Mouse (Mus musculus): Measurements from ENCODE around the gene Olfr1025-ps1. TPM values are rescaled to one million over a fixed set of nuclear protein-coding genes. Genes with fewer than 3 reads are reported as not detected.

Olfr1025-ps1 gene
- not detected in 2 replicates for polyA plus RNA-seq (2012; ENCODE audit: insufficient read depth, insufficient read length, missing spikeins)

- TF ChIP-seq CTCF (IDR thresholded peaks at IDR 0.05; ENCODE audit: low read depth, low read length): no peak
- no peak for TF ChIP-seq POLR2A (IDR thresholded peaks at IDR 0.05; ENCODE audit: borderline replicate concordance, low read depth, low read length)
- no peak within 1 kb of the TSS for H3K27ac ChIP-seq (ENCODE audit: insufficient read depth, low read depth, low read length)
- H3K4me1 ChIP-seq (ENCODE audit: control insufficient read depth, insufficient read depth, low read length): no peaks in the 10 kb centered on the region
- H3K4me3 ChIP-seq (ENCODE audit: insufficient read depth, low read length): no peak within 1 kb of the TSS
Observed at GRCm38 (mm10) chr2:85914893-85915292, at the start of gene Olfr1025-ps1. TSS of gene Olfr1025-ps1 (plus strand) at chr2:85915193.

GRCm38 (mm10) chr2:85868294-85868693 is 46.7 kb upstream of the Olfr1025-ps1 start, which contains the start of gene Olfr1022:
TSS of gene Olfr1022 (plus strand) at chr2:85868594.
- Histone ChIP-seq H3K4me1 (ENCODE audit: control insufficient read depth, insufficient read depth, low read length) (no peaks in the 10 kb centered on the region), H3K27ac (ENCODE audit: insufficient read depth, low read depth, low read length) (no peak within 1 kb of the TSS), H3K4me3 (ENCODE audit: insufficient read depth, low read length) (no peak within 1 kb of the TSS)
- TF ChIP-seq CTCF (IDR thresholded peaks at IDR 0.05; ENCODE audit: low read depth, low read length): no peak
- TF ChIP-seq POLR2A (IDR thresholded peaks at IDR 0.05; ENCODE audit: borderline replicate concordance, low read depth, low read length): no peak

- Histone ChIP-seq H3K4me3 (ENCODE audit: insufficient read depth, low read length) (no peak within 1 kb of the TSS), H3K27ac (ENCODE audit: insufficient read depth, low read depth, low read length) (no peak within 1 kb of the TSS), H3K4me1 (ENCODE audit: control insufficient read depth, insufficient read depth, low read length) (no peaks in the 10 kb centered on the region)
- no peak for TF ChIP-seq POLR2A (IDR thresholded peaks at IDR 0.05; ENCODE audit: borderline replicate concordance, low read depth, low read length)
- no peak for TF ChIP-seq CTCF (IDR thresholded peaks at IDR 0.05; ENCODE audit: low read depth, low read length)
Observed at GRCm38 (mm10) chr2:85885340-85885739, 29.7 kb upstream of the Olfr1025-ps1 start, which contains the start of gene Olfr1023. TSS of gene Olfr1023 (plus strand) at chr2:85885640.

GRCm38 (mm10) chr2:85904952-85905351 is 10.0 kb upstream of the Olfr1025-ps1 start, which contains the start of gene Olfr1024:
TSS of gene Olfr1024 (minus strand) at chr2:85905052.
- Histone ChIP-seq H3K4me1 (ENCODE audit: control insufficient read depth, insufficient read depth, low read length) (no peaks in the 10 kb centered on the region), H3K4me3 (ENCODE audit: insufficient read depth, low read length) (no peak within 1 kb of the TSS), H3K27ac (ENCODE audit: insufficient read depth, low read depth, low read length) (no peak within 1 kb of the TSS)
- TF ChIP-seq CTCF (IDR thresholded peaks at IDR 0.05; ENCODE audit: low read depth, low read length) (no peak), POLR2A (IDR thresholded peaks at IDR 0.05; ENCODE audit: borderline replicate concordance, low read depth, low read length) (no peak)

- H3K27ac ChIP-seq (ENCODE audit: insufficient read depth, low read depth, low read length): no peak overlapping the region
- TF ChIP-seq CTCF (IDR thresholded peaks at IDR 0.05; ENCODE audit: low read depth, low read length) (no peak), POLR2A (IDR thresholded peaks at IDR 0.05; ENCODE audit: borderline replicate concordance, low read depth, low read length) (no peak)
- no peak overlapping the region for H3K4me3 ChIP-seq (ENCODE audit: insufficient read depth, low read length)
- no peaks in the 10 kb centered on the region for H3K4me1 ChIP-seq (ENCODE audit: control insufficient read depth, insufficient read depth, low read length)
Observed at GRCm38 (mm10) chr2:85913197-85913596, 1.8 kb upstream of the Olfr1025-ps1 start.

- no peak for TF ChIP-seq POLR2A (IDR thresholded peaks at IDR 0.05; ENCODE audit: borderline replicate concordance, low read depth, low read length)
- no peak for TF ChIP-seq CTCF (IDR thresholded peaks at IDR 0.05; ENCODE audit: low read depth, low read length)
- H3K4me1 ChIP-seq (ENCODE audit: control insufficient read depth, insufficient read depth, low read length): no peaks in the 10 kb centered on the region
Observed at GRCm38 (mm10) chr2:85921258-85921657, 6.3 kb downstream of the Olfr1025-ps1 start, which contains the start of gene Olfr1026. TSS of gene Olfr1026 (plus strand) at chr2:85921558.

GRCm38 (mm10) chr2:85950137-85950536 is 35.1 kb downstream of the Olfr1025-ps1 start, which contains the start of gene Olfr1028:
TSS of gene Olfr1028 (plus strand) at chr2:85950437.
- H3K27ac ChIP-seq (ENCODE audit: insufficient read depth, low read depth, low read length): no peak within 1 kb of the TSS
- H3K4me1 ChIP-seq (ENCODE audit: control insufficient read depth, insufficient read depth, low read length): no peaks in the 10 kb centered on the region
- H3K4me3 ChIP-seq (ENCODE audit: insufficient read depth, low read length): no peak within 1 kb of the TSS
- no peak for TF ChIP-seq CTCF (IDR thresholded peaks at IDR 0.05; ENCODE audit: low read depth, low read length)
- TF ChIP-seq POLR2A (IDR thresholded peaks at IDR 0.05; ENCODE audit: borderline replicate concordance, low read depth, low read length): no peak

More at GRCm38 (mm10) chr2:85921258-85921657, 6.3 kb downstream of the Olfr1025-ps1 start, which contains the start of gene Olfr1026:
- Histone ChIP-seq H3K4me3 (ENCODE audit: insufficient read depth, low read length) (no peak within 1 kb of the TSS), H3K27ac (ENCODE audit: insufficient read depth, low read depth, low read length) (no peak within 1 kb of the TSS)

Other genes starting within 250 kb of the Olfr1025-ps1 start
- gene Olfr1006, start 236.4 kb upstream of the Olfr1025-ps1 start, polyA plus RNA-seq (2012; ENCODE audit: insufficient read depth, insufficient read length, missing spikeins): not detected in 2 replicates
- not detected in 2 replicates for gene Olfr1008, start 225.8 kb upstream of the Olfr1025-ps1 start, polyA plus RNA-seq (2012; ENCODE audit: insufficient read depth, insufficient read length, missing spikeins)
- gene Olfr1009, start 199.8 kb upstream of the Olfr1025-ps1 start, polyA plus RNA-seq (2012; ENCODE audit: insufficient read depth, insufficient read length, missing spikeins): not detected in 2 replicates
- gene Olfr1012, start 152.4 kb upstream of the Olfr1025-ps1 start, polyA plus RNA-seq (2012; ENCODE audit: insufficient read depth, insufficient read length, missing spikeins): not detected in 2 replicates
- not detected in 2 replicates for gene Olfr1013, start 148.1 kb upstream of the Olfr1025-ps1 start, polyA plus RNA-seq (2012; ENCODE audit: insufficient read depth, insufficient read length, missing spikeins)
- not detected in 2 replicates for gene Olfr1014, start 142.5 kb upstream of the Olfr1025-ps1 start, polyA plus RNA-seq (2012; ENCODE audit: insufficient read depth, insufficient read length, missing spikeins)
- not detected in 2 replicates for gene Olfr1015, start 133.2 kb upstream of the Olfr1025-ps1 start, polyA plus RNA-seq (2012; ENCODE audit: insufficient read depth, insufficient read length, missing spikeins)
- not detected in 2 replicates for gene Olfr1016, start 112.6 kb upstream of the Olfr1025-ps1 start, polyA plus RNA-seq (2012; ENCODE audit: insufficient read depth, insufficient read length, missing spikeins)
- not detected in 2 replicates for gene Olfr1018, start 96.7 kb upstream of the Olfr1025-ps1 start, polyA plus RNA-seq (2012; ENCODE audit: insufficient read depth, insufficient read length, missing spikeins)
- not detected in 2 replicates for gene Olfr1019, start 69.7 kb upstream of the Olfr1025-ps1 start, polyA plus RNA-seq (2012; ENCODE audit: insufficient read depth, insufficient read length, missing spikeins)
- gene Olfr1020, start 68.2 kb upstream of the Olfr1025-ps1 start, polyA plus RNA-seq (2012; ENCODE audit: insufficient read depth, insufficient read length, missing spikeins): not detected in 2 replicates
- not detected in 2 replicates for gene Olfr1022, start 46.6 kb upstream of the Olfr1025-ps1 start, polyA plus RNA-seq (2012; ENCODE audit: insufficient read depth, insufficient read length, missing spikeins)
- gene Olfr1023, start 29.6 kb upstream of the Olfr1025-ps1 start, polyA plus RNA-seq (2012; ENCODE audit: insufficient read depth, insufficient read length, missing spikeins): not detected in 2 replicates
- gene Olfr1024, start 10.1 kb upstream of the Olfr1025-ps1 start, polyA plus RNA-seq (2012; ENCODE audit: insufficient read depth, insufficient read length, missing spikeins): not detected in 2 replicates
- gene Olfr1026, start 6.4 kb downstream of the Olfr1025-ps1 start, polyA plus RNA-seq (2012; ENCODE audit: insufficient read depth, insufficient read length, missing spikeins): not detected in 2 replicates
- not detected in 2 replicates for gene Olfr1028, start 35.2 kb downstream of the Olfr1025-ps1 start, polyA plus RNA-seq (2012; ENCODE audit: insufficient read depth, insufficient read length, missing spikeins)
- not detected in 2 replicates for gene Olfr1029, start 58.7 kb downstream of the Olfr1025-ps1 start, polyA plus RNA-seq (2012; ENCODE audit: insufficient read depth, insufficient read length, missing spikeins)
- gene Olfr1030, start 64.1 kb downstream of the Olfr1025-ps1 start, polyA plus RNA-seq (2012; ENCODE audit: insufficient read depth, insufficient read length, missing spikeins): 0.24 TPM in 1 of 2 replicates, not detected in the other
- gene Olfr1031, start 75.1 kb downstream of the Olfr1025-ps1 start, polyA plus RNA-seq (2012; ENCODE audit: insufficient read depth, insufficient read length, missing spikeins): not detected in 2 replicates
- not detected in 2 replicates for gene Olfr1032, start 90.3 kb downstream of the Olfr1025-ps1 start, polyA plus RNA-seq (2012; ENCODE audit: insufficient read depth, insufficient read length, missing spikeins)
- not detected in 2 replicates for gene Olfr1033, start 105.4 kb downstream of the Olfr1025-ps1 start, polyA plus RNA-seq (2012; ENCODE audit: insufficient read depth, insufficient read length, missing spikeins)
- gene Olfr1034, start 130.7 kb downstream of the Olfr1025-ps1 start, polyA plus RNA-seq (2012; ENCODE audit: insufficient read depth, insufficient read length, missing spikeins): not detected in 2 replicates
- not detected in 2 replicates for gene Olfr1036, start 158.8 kb downstream of the Olfr1025-ps1 start, polyA plus RNA-seq (2012; ENCODE audit: insufficient read depth, insufficient read length, missing spikeins)
- not detected in 2 replicates for gene Olfr1037, start 172.2 kb downstream of the Olfr1025-ps1 start, polyA plus RNA-seq (2012; ENCODE audit: insufficient read depth, insufficient read length, missing spikeins)
- gene Olfr1039, start 220.7 kb downstream of the Olfr1025-ps1 start, polyA plus RNA-seq (2012; ENCODE audit: insufficient read depth, insufficient read length, missing spikeins): not detected in 2 replicates
- not detected in 2 replicates for gene Olfr1040, start 231.5 kb downstream of the Olfr1025-ps1 start, polyA plus RNA-seq (2012; ENCODE audit: insufficient read depth, insufficient read length, missing spikeins)
- 0.16 TPM in 1 of 2 replicates, not detected in the other for gene Olfr1042, start 246.6 kb downstream of the Olfr1025-ps1 start, polyA plus RNA-seq (2012; ENCODE audit: insufficient read depth, insufficient read length, missing spikeins)